In genomic region chr9:89687503-89688226, GRCm38 (mm10) we compare ENCODE assay signal across 7 mouse cellular contexts. TPM values are rescaled to one million over a fixed set of nuclear protein-coding genes. Genes with fewer than 3 reads are reported as not detected.
A peak's percentile ranks its signal among the peaks of the same experiment; 100 is the strongest.
DNase-seq lines count a peak whose midpoint lies in the region; ATAC-seq and TF ChIP-seq lines count a peak whose summit lies in the region.

No protein-coding gene starts in this region.

- peak; percentile 42 for TF ChIP-seq CTCF in liver, adult 2 months (IDR thresholded peaks at IDR 0.05; ENCODE audit: low read depth, low read length)

- H3K9ac ChIP-seq in liver, adult 2 months (ENCODE audit: low read depth, low read length): no peak overlapping the region
- no peak overlapping the region for H3K9ac ChIP-seq in liver, embryonic 12.5 days
- no peak overlapping the region for H3K9ac ChIP-seq in forebrain, embryonic 12.5 days

- no peaks in the 10 kb centered on the region for H3K79me2 ChIP-seq in liver, adult 2 months (ENCODE audit: control insufficient read depth, insufficient read depth, low read length)

- H3K4me1 ChIP-seq in liver, adult 2 months (ENCODE audit: control insufficient read depth, insufficient read depth, low read length): no peaks in the 10 kb centered on the region
- H3K4me1 ChIP-seq in liver, embryonic 12.5 days: no peaks in the 10 kb centered on the region
- no peaks in the 10 kb centered on the region for H3K4me1 ChIP-seq in forebrain, embryonic 12.5 days

- no peaks in the 10 kb centered on the region for H3K9me3 ChIP-seq in liver, embryonic 12.5 days (replicated peaks)
- H3K9me3 ChIP-seq in forebrain, embryonic 12.5 days: no peaks in the 10 kb centered on the region

- H3K4me2 ChIP-seq in liver, embryonic 12.5 days: no peak overlapping the region
- no peak overlapping the region for H3K4me2 ChIP-seq in forebrain, embryonic 12.5 days

- ATAC-seq in liver, embryonic 12.5 days: no peak
- peak; percentile 39; the same call in 1 of the 2 replicates for ATAC-seq in forebrain, embryonic 12.5 days (ENCODE audit: low FRiP score)

- H3K27me3 ChIP-seq in liver, adult 2 months (ENCODE audit: control insufficient read depth, insufficient read depth, low read length): no peaks in the 10 kb centered on the region
- H3K27me3 ChIP-seq in liver, embryonic 12.5 days (replicated peaks): no peaks in the 10 kb centered on the region
- no peaks in the 10 kb centered on the region for H3K27me3 ChIP-seq in forebrain, embryonic 12.5 days

- 54% methylated on average over 10 of the region's 10 CpGs for WGBS in liver, adult 2 months
- WGBS in liver, embryonic 12.5 days (ENCODE audit: insufficient replicate concordance): 48% methylated on average over 10 of the region's 10 CpGs
- 61% methylated on average over 10 of the region's 10 CpGs for WGBS in forebrain, embryonic 12.5 days

- H3K27ac ChIP-seq in liver, adult 2 months (replicated peaks; ENCODE audit: insufficient read depth, low read depth, low read length): no peak overlapping the region
- no peak overlapping the region for H3K27ac ChIP-seq in liver, embryonic 12.5 days
- H3K27ac ChIP-seq in forebrain, embryonic 12.5 days: no peak overlapping the region

- no peak for DNase-seq in liver, adult 2 months (ENCODE audit: extremely low read depth, low read depth, low spot score)
- DNase-seq in MN1 (ENCODE audit: low spot score): peak; percentile 7
- DNase-seq in mesoderm, embryonic 11.5 days (ENCODE audit: low read depth, low spot score): peak; percentile 69
- DNase-seq in c-Kit-positive CD71-positive TER-119-positive erythroid progenitor cells, embryonic 14.5 days (ENCODE audit: low spot score): no peak
- DNase-seq in Muller cell, postnatal 12 days (ENCODE audit: inconsistent ontology term): no peak

- no peak overlapping the region for H3K4me3 ChIP-seq in liver, adult 2 months (ENCODE audit: insufficient read depth, low read depth, low read length)
- no peak overlapping the region for H3K4me3 ChIP-seq in liver, embryonic 12.5 days
- no peak overlapping the region for H3K4me3 ChIP-seq in forebrain, embryonic 12.5 days (replicated peaks)

- TF ChIP-seq POLR2A in liver, adult 2 months (IDR thresholded peaks at IDR 0.05; ENCODE audit: extremely low read depth, insufficient read depth, low read length): no peak

- no peaks in the 10 kb centered on the region for H3K36me3 ChIP-seq in liver, adult 2 months (ENCODE audit: control insufficient read depth, insufficient read depth, low read length)
- no peaks in the 10 kb centered on the region for H3K36me3 ChIP-seq in liver, embryonic 12.5 days
- H3K36me3 ChIP-seq in forebrain, embryonic 12.5 days (replicated peaks): no peaks in the 10 kb centered on the region

RNA-seq across cellular contexts. Expression of gene Tmed3, which starts 17.2 kb away (rescaled TPM):
- 24.3 and 26.6 TPM in 2 replicates for total RNA-seq in liver, adult 2 months (2014; rRNA removed)
- 29.7 and 42.0 TPM in 2 replicates for polyA plus RNA-seq in liver, adult 2 months (2012; rRNA removed)
- 40.2 and 41.4 TPM in 2 replicates for polyA plus RNA-seq in liver, embryonic 12.5 days (2016; fragmentation: Nextera tagmentation; extraction: Ambion mirVana)
- 34.1 and 34.6 TPM in 2 replicates for polyA plus RNA-seq in forebrain, embryonic 12.5 days (2016; fragmentation: Nextera tagmentation; extraction: Ambion mirVana)

RNA-seq across cellular contexts. Expression of gene Ankrd34c, which starts 50.6 kb away (rescaled TPM):
- not detected in 2 replicates for total RNA-seq in liver, adult 2 months (2014; rRNA removed)
- polyA plus RNA-seq in liver, adult 2 months (2012; rRNA removed): not detected in 2 replicates
- polyA plus RNA-seq in liver, embryonic 12.5 days (2016; fragmentation: Nextera tagmentation; extraction: Ambion mirVana): not detected in 2 replicates
- polyA plus RNA-seq in forebrain, embryonic 12.5 days (2016; fragmentation: Nextera tagmentation; extraction: Ambion mirVana): not detected in 2 replicates

Comparison
In these comparisons a context has a peak if more than half of its experiments do, and no peak if none do; other contexts are left out.
1. DNase-seq: peak in MN1 (single experiment) and mesoderm, embryonic 11.5 days (single experiment); none in liver, adult 2 months (single experiment), c-Kit-positive CD71-positive TER-119-positive erythroid progenitor cells, embryonic 14.5 days (single experiment) and Muller cell, postnatal 12 days (single experiment).